Mouse (Mus musculus) kidney, postnatal 4 days (tissue): Measurements from ENCODE around the gene Tmem253.

ENCODE experiments used
- DNase-seq, 2 experiments: peaks; one replicate each; pipeline ENCODE4 v3.0.0; 2021; ENCODE audit warnings: mixed read lengths in 2 of 2

Gene Tmem253

DNA sequence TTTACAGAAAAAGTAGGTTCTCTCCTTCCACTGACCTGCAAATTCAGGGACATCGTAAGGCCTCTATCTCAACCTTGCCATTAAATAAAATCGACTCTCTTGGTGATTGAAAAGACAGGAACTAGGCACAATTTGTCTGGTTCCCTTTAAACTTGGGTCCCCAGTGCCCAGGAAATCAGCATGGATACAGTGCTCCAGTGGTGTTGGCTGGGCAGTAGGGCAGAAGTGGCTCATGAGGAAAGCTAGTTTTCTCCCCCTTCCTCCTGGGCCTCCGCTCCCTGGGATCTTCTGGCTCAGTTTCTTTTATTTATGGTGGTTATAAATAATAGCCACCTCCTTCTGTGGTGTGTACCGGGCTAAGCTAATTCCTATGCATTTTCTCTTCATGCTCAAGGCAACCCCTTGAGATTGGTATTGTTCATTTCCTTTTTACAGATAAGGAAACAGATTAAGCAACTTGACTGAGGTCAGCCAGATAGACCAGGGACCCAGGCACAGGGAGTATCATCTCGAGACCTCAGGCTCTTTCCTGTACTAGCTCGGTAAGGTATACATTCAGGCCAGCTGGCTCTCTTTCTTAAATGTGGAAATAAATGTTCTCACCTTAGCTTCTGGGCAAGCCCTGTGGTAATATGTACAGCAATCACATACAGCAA, at the start of gene Tmem253:
TSS of gene Tmem253 (plus strand) at position 214 of the 656 bp plus-strand sequence.
- no peak for DNase-seq

DNA sequence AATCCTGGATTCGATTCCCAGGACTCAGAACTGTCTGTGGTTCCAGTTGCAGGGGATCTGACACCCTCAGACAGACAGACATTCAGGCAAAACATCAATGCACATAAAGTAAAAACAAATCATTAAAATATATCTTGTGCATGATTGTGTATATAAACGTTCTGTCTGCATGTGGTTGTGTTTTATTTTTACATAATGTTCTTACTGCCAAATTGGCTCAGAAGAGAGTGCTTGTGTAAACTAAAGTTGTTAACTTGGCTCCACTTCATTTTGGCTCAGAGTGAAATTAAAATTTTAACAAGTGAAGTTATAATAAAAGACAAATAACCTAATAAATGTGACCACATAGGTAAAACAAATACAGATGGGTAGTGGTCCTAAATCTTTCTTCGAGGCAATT, 48.1 kb upstream of the Tmem253 start:
- DNase-seq: no peak

DNA sequence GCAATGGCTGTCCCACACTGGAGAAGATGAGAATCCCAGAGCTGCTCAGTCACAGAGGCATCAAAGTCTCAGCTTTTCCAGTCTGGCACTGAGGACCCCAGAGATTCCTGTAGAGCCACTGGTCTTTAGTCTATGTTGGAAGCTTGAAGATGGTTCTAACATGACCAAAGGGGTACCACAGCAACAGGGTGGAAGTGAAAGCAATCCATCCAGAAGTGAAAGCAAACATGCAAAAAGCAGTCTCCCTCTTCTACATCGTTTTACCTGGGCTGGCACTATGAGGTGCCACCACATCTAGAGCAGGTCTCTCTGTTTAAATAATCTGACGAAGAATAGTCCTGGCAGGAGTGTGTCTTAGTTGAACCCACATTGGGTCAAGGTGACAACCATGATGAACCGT, 36.2 kb upstream of the Tmem253 start:
- no peak for DNase-seq

DNA sequence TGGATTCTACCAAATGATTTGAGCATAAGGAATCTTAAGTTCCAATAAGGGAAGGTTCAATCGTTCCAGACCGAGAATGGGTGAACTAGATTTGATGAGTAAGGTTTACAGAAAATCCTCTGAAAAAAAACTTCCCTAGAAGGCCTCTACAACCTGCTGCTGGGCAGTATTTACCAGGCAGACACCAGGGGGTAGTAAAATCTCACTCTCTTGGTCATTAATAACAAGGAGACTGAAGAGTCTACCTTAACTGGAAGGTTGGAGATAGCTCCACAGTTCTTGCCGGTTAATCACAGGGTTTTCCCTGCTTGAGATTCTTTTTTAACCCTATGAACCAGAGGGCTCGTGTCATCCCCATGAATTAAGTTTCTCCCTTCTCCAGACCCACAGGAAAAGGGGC, 32.2 kb upstream of the Tmem253 start:
- no peak for DNase-seq

DNA sequence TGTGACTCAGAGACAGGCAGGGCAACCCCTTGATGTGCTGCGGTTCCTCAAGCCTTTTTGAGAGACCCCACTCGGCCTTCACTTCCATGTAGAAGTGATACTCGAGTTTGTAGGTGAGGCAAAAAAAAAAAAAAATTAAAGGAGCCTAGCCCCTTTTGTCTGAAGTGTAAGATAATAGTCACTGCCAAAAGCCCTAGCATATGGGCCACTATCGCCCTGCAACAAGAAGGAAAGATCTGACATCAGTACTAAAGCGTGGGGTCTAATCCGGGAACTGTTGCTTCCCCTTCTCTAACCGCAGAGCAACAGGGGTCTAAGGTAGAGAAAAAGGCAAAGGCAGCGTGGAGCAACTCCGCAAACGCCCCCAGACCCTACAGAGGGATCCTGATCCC, 31.6 kb upstream of the Tmem253 start:
- peak in 1 of 2 experiments; percentile 10 for DNase-seq

GRCm38 (mm10) chr14:51984247-51985231, 30.9 kb upstream of the Tmem253 start, which contains the start of gene Arhgef40:
Gene Arhgef40, plus strand, starts transcription at chr14:51984719.
- DNase-seq: peak; percentile 91 to 94

DNA sequence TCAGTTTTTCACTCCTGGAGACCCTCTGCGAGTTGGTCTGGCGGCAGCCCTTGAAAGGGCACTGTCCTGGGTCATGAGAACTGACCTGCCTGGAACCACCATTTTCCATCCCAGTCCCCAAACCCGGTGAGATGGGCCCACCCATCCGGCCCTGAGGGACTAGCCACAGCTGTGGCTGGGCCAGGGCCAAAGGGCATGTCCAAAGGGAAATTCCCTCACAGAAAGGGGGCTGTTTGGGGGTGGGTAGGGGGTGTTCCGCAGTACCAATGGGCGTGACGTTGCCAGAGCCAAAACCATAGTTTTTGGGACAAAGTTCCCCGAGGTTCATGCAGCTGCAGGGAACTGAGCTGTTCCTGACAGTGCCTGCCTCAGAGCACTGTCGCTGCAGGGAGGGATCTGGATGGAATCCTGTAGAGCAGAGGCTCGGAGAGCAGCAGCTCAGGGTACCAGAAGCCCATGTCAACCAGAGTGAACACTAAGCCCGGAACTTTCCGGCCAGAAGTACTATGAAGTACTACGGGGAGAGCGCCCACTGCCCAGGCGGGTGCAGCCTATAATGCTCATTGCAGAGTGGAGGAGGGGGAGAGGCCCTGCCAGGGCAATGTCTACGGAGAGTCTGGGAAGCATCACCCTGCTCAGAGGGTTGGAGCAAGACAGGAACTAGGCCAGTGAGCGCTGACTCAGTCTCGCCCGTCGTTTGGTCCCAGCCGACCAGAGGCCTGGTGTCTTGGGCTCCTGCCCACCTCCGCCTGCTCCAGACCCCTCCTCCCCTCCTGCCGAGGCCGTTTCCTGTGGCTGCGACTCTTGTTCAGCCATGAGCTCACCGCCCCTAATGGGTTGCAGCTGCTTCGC, 29.9 kb upstream of the Tmem253 start:
- DNase-seq: peak; percentile 88 to 92

GRCm38 (mm10) chr14:51986153-51986505, 29.3 kb upstream of the Tmem253 start:
- no peak for DNase-seq

- no peak for DNase-seq
Observed at GRCm38 (mm10) chr14:51987177-51987576, 28.3 kb upstream of the Tmem253 start.

GRCm38 (mm10) chr14:51988731-51989130, 26.7 kb upstream of the Tmem253 start:
- DNase-seq: peak; percentile 72 to 83

DNA sequence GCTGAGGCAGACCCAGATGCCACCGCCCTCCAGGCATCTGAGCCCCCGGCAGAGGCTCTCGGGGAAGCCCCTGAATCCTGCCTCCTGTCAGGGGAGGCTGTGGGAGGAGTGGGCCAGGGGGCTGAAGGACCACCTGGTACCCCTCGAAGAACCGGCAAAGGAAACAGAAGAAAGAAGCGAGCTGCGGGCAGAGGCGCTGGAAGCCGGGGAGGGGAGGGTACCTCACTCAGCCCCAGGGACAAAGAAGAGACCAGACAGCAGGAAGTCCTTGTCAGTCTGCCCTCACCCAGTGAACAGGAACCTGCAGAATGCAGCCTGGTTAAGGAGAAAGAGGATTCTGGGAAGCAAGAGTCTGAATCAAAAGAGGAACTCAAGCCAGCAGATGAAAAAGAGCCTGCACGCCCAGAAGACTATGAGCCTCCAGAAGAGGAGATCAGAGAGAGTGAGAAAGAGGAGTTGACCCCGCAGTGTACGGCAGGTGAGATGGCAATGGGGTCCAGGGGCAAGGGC, 25.9 kb upstream of the Tmem253 start:
- DNase-seq: no peak

- no peak for DNase-seq
Observed at GRCm38 (mm10) chr14:51994453-51994852, 21.0 kb upstream of the Tmem253 start.

- DNase-seq: no peak
Observed at GRCm38 (mm10) chr14:51995219-51995871, 20.1 kb upstream of the Tmem253 start.

- DNase-seq: no peak
Observed at GRCm38 (mm10) chr14:51996231-51996841, 19.1 kb upstream of the Tmem253 start.

- no peak for DNase-seq
Observed at GRCm38 (mm10) chr14:51996866-51997265, 18.6 kb upstream of the Tmem253 start.

DNA sequence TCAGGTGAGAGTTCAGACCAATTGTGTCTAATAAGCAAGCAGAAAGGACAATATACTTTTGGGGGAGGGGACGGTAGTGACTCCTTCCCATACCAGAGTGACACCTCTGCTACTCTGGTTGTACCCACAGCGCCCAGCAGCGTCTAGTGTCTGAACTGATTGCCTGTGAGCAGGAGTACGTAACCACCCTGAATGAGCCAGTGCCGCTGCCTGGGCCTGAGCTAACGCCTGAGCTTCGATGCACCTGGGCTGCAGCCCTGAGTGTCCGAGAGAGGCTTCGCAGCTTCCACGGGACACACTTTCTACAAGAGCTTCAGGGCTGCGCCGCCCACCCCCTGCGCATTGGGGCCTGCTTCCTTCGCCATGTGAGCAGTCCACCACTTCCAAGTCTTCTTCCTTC, 18.0 kb upstream of the Tmem253 start:
- DNase-seq: no peak

- no peak for DNase-seq
Observed at GRCm38 (mm10) chr14:52003981-52004495, 11.4 kb upstream of the Tmem253 start.

- no peak for DNase-seq
Observed at GRCm38 (mm10) chr14:52005141-52005540, 10.3 kb upstream of the Tmem253 start.

- no peak for DNase-seq
Observed at GRCm38 (mm10) chr14:52005616-52006015, 9.8 kb upstream of the Tmem253 start.

DNA sequence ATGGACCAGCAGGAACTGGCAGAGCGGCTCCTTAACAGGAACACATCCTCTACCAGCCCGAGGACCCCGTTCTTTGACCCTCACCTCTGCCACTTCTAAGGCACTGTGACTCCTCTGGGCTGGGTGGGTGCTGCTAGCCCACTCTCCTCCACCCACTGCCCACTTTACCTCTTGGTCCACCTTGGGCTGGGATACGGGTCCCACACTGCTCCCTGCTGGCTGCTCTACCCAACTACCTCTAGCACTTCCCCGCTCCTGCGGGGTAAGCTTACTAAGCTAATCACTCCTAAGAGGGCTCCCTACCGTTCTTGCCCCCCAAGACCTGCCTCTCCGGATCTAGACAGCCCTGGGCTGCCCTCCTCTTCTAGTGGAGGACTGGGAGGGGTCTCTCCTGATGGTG, 9.2 kb upstream of the Tmem253 start:
- DNase-seq: peak; percentile 57 to 67

DNA sequence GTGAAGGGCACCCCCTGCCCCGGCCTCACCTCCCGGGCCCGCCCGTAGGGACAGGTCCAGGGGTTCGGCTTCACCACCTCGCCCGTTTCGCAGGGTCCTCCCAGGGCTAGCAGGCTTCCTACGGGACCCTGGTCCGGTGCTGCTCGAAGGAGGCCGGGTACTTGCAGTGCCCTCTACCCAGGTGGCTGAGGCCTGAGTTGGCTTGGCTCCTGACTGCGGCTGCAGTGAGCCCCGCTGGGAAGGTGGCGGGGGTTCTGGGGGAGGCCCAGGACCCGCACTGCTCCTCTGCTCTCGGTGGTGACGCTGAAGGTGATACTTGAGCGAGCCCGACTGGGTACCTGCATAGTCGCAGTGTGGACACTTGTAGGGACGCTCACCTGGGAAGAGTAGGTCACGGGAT, 8.7 kb upstream of the Tmem253 start:
- no peak for DNase-seq
